ENCODE assay signal across 8 mouse cellular contexts in genomic region chr17:86471684-86472083, GRCm38 (mm10). TPM values are rescaled to one million over a fixed set of nuclear protein-coding genes. Genes with fewer than 3 reads are reported as not detected.
DNase-seq lines count a peak whose midpoint lies in the region; ATAC-seq lines count a peak whose summit lies in the region.

No protein-coding gene starts in this region.

- ATAC-seq in inflammation-experienced regulatory T-cells, adult 6 months, result peak; percentile 69
- ATAC-seq in monocyte, adult 5-6 weeks (replicated peaks; ENCODE audit: insufficient number of reproducible peaks, low FRiP score, low TSS enrichment, poor library complexity, severe bottlenecking), result no peak

- DNase-seq in adrenal gland, postnatal 10 days, result peak; percentile 36
- no peak for DNase-seq in adrenal gland, postnatal 36 days
- DNase-seq in urinary bladder, adult 2 months (ENCODE audit: low spot score), result peak; percentile 24
- no peak for DNase-seq in urinary bladder, postnatal 10 days (ENCODE audit: low spot score)
- DNase-seq in mesoderm, embryonic 11.5 days (ENCODE audit: low read depth, low spot score), result peak; percentile 47
- peak; percentile 58 for DNase-seq in urinary bladder, postnatal 25 days (ENCODE audit: low spot score)

RNA-seq across cellular contexts. Expression of gene Gm10309, which starts 33.3 kb away (rescaled TPM):
- total RNA-seq in adrenal gland, postnatal 10 days (2021), result under 1 TPM in 1 of 2 experiments, not detected in 1; 0.15 TPM
- not detected for total RNA-seq in adrenal gland, postnatal 36 days (2021)
- 0.14 and 0.24 TPM in 2 replicates for polyA plus RNA-seq in urinary bladder, adult 2 months (2012; rRNA removed)
- 1 to 10 TPM in 2 of 3 experiments, under 1 TPM in 1; 0.35 to 1.3 (median 1.1) TPM for polyA plus RNA-seq in inflammation-experienced regulatory T-cells, adult 6 months (2017; shearing (Covaris generic))
- total RNA-seq in monocyte, adult 5-6 weeks (2017), result not detected in 3 replicates

Comparison
In these comparisons a context has a peak if more than half of its experiments do, and no peak if none do; other contexts are left out.
1. DNase-seq: peak in adrenal gland, postnatal 10 days (single experiment), urinary bladder, adult 2 months (single experiment), mesoderm, embryonic 11.5 days (single experiment) and urinary bladder, postnatal 25 days (single experiment); none in adrenal gland, postnatal 36 days (0 of 2) and urinary bladder, postnatal 10 days (single experiment).